Mouse (Mus musculus) testis, adult 2 months (tissue): ENCODE data around the gene Ces4a. TPM values are rescaled to one million over a fixed set of nuclear protein-coding genes. Genes with fewer than 3 reads are reported as not detected.
A peak's percentile ranks its signal among the peaks of the same experiment; 100 is the strongest.
"Not testable (repeated sequence)": the region's sequence is repeated elsewhere in the genome, so short reads cannot be mapped to it uniquely, and the experiment has no call there.

Source experiments
- H3K27ac ChIP-seq: fragments of 200-500 bp; 2 replicates; pipeline ENCODE4 v1.5.1; 2012; ENCODE audit warnings: low read depth, low read length; ENCODE audit not compliant: control insufficient read depth, insufficient read depth
- H3K27me3 ChIP-seq: fragments of 200-500 bp; 2 replicates; pipeline ENCODE4 v1.6.1; 2012; ENCODE audit warnings: mild to moderate bottlenecking, low read length, moderate library complexity; ENCODE audit not compliant: control insufficient read depth, insufficient read depth
- H3K36me3 ChIP-seq: fragments of 200-500 bp; 2 replicates; pipeline ENCODE4 v1.6.1; 2012; ENCODE audit warnings: mild to moderate bottlenecking, low read length; ENCODE audit not compliant: control insufficient read depth, insufficient read depth
- H3K4me1 ChIP-seq: fragments of 200-500 bp; 2 replicates; pipeline ENCODE4 v1.6.1; 2012; ENCODE audit warnings: low read length; ENCODE audit not compliant: control insufficient read depth, insufficient read depth
- H3K4me3 ChIP-seq: fragments of 200-500 bp; 2 replicates; pipeline ENCODE4 v1.5.1; 2012; ENCODE audit warnings: low read depth, mild to moderate bottlenecking, low read length, moderate library complexity, mixed read lengths; ENCODE audit not compliant: control insufficient read depth
- CTCF ChIP-seq: fragments of 200-500 bp; IDR thresholded peaks from 2 replicates; pipeline ENCODE4 v1.5.1; 2012; ENCODE audit warnings: low read depth, mild to moderate bottlenecking, inconsistent platforms, low read length, moderate library complexity; ENCODE audit not compliant: control insufficient read depth, insufficient read depth, insufficient replicate concordance
- POLR2A ChIP-seq: fragments of 200-500 bp; IDR thresholded peaks from 2 replicates; pipeline ENCODE4 v1.6.1; 2012; ENCODE audit warnings: low read depth, mild to moderate bottlenecking, inconsistent platforms, low read length, moderate library complexity; ENCODE audit not compliant: control insufficient read depth
- polyA plus RNA-seq: library from polyadenylated mRNA; depleted of rRNA; stranded (reverse); fragments of >200 nt; gene quantifications from 2 replicates; pipeline ENCODE4 v1.2.3, GENCODE M21; 2012; rRNA removed

The Ces4a gene
- polyA plus RNA-seq, 1 experiment, result 0.19 TPM

- TF ChIP-seq CTCF, result no peak
- peak; percentile 11; the same call in 1 of the 2 replicates for TF ChIP-seq POLR2A
- H3K36me3 ChIP-seq, result no peaks in the 10 kb centered on the region
- H3K4me3 ChIP-seq, result peak overlapping the region; percentile 98
- no peaks in the 10 kb centered on the region for H3K27me3 ChIP-seq
- peak overlapping the region; percentile 95 for H3K27ac ChIP-seq
- H3K4me1 ChIP-seq, result peaks cover 2% of the 10 kb centered on the region
Measured at GRCm38 (mm10) chr8:105171116-105172002, 39.8 kb downstream of the Ces4a start.

GRCm38 (mm10) chr8:105172003-105172362 lies 40.4 kb downstream of the Ces4a start:
- Histone ChIP-seq H3K27me3 (no peaks in the 10 kb centered on the region), H3K36me3 (no peaks in the 10 kb centered on the region), H3K4me3 (no peak overlapping the region; the same call in 1 of the 2 replicates), H3K27ac (no peak overlapping the region), H3K4me1 (peaks cover 2% of the 10 kb centered on the region)
- TF ChIP-seq POLR2A (no peak), CTCF (no peak)

GRCm38 (mm10) chr8:105175287-105175686 lies 43.7 kb downstream of the Ces4a start:
- H3K36me3 ChIP-seq, H3K27ac ChIP-seq, H3K4me1 ChIP-seq, H3K27me3 ChIP-seq, H3K4me3 ChIP-seq: not testable (repeated sequence)

DNA sequence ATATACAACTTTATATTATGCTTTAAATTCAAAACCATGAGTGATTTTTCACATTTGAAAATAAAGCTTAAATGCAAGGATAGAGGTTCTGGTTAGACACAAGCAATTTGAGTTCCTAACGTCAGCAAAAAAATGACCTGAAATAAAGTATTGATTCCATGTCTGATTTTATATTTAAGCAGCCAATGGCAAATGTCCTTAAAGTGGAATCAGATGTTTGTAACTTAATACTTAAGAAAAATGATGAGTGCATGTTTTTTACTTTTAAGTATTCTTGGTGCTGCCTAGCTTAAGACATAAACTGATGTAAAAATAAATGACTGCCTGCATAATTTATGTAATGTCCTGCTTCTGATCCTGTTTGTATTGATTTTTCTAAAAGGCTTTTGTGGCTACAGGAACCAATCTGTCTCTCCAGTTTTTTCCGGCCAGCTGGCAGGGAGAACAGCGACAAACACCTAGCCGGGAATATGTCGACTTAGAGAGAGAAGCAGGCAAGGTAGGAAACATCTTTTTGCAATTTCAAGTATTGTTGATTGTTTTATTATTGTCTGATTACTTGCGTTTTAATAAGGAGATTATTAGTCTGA lies 46.7 kb downstream of the Ces4a start:
- Histone ChIP-seq H3K27ac (no peak overlapping the region), H3K27me3 (no peaks in the 10 kb centered on the region), H3K36me3 (no peaks in the 10 kb centered on the region; the same call in 1 of the 2 replicates), H3K4me3 (no peak overlapping the region), H3K4me1 (no peaks in the 10 kb centered on the region)
- no peak for TF ChIP-seq POLR2A
- no peak for TF ChIP-seq CTCF

- no peaks in the 10 kb centered on the region for H3K4me1 ChIP-seq
- TF ChIP-seq CTCF (no peak), POLR2A (no peak)
- H3K27me3 ChIP-seq, result no peaks in the 10 kb centered on the region
- H3K27ac ChIP-seq, result no peak overlapping the region
- no peaks in the 10 kb centered on the region; the same call in 1 of the 2 replicates for H3K36me3 ChIP-seq
- H3K4me3 ChIP-seq, result no peak overlapping the region
Measured at GRCm38 (mm10) chr8:105182201-105182600, 50.6 kb downstream of the Ces4a start.

- no peaks in the 10 kb centered on the region; the same call in 1 of the 2 replicates for H3K36me3 ChIP-seq
- no peaks in the 10 kb centered on the region for H3K27me3 ChIP-seq
- TF ChIP-seq CTCF, result no peak
- TF ChIP-seq POLR2A, result no peak
- no peak overlapping the region for H3K27ac ChIP-seq
- H3K4me1 ChIP-seq, result no peaks in the 10 kb centered on the region
- H3K4me3 ChIP-seq, result no peak overlapping the region
Measured at GRCm38 (mm10) chr8:105186467-105187005, 54.9 kb downstream of the Ces4a start.

DNA sequence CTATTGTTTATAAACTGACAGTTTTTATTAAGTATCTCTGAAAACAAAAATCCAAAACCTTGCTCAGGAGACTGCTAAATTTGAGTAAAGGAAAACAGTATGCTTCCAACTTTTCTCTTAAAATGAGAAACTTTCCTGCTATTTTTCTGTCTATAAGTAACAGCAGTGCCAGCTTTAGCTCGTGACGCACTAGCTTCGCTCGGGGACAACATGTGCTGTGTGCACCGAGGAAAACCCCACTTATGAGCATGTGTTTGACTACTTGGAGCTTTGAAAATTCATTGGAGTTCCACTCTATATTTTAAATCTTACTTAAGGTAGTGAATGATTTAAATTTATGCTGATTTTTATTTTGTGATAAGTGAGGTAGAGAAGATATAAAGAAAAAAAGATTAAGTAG lies 60.6 kb downstream of the Ces4a start:
- Histone ChIP-seq H3K4me3 (no peak overlapping the region), H3K36me3 (no peaks in the 10 kb centered on the region), H3K27me3 (no peaks in the 10 kb centered on the region), H3K4me1 (no peaks in the 10 kb centered on the region), H3K27ac (no peak overlapping the region)
- TF ChIP-seq POLR2A (no peak), CTCF (no peak)

Other genes starting within 250 kb of the Ces4a start
- gene Ces2e, start 205.5 kb upstream of the Ces4a start, polyA plus RNA-seq, result 0.37 and 0.38 TPM in 2 replicates
- gene Ces2f, start 184.4 kb upstream of the Ces4a start, polyA plus RNA-seq, result 0.01 TPM in 1 of 2 replicates, not detected in the other
- 0.70 and 0.88 TPM in 2 replicates for gene Ces2g, start 170.1 kb upstream of the Ces4a start, polyA plus RNA-seq
- 0.36 and 0.75 TPM in 2 replicates for gene Ces2h, start 130.9 kb upstream of the Ces4a start, polyA plus RNA-seq
- gene Ces3a, start 83.2 kb upstream of the Ces4a start, polyA plus RNA-seq, result 0.58 and 0.93 TPM in 2 replicates
- 0.14 and 0.17 TPM in 2 replicates for gene Ces3b, start 48.0 kb upstream of the Ces4a start, polyA plus RNA-seq
- 7.0 and 7.7 TPM in 2 replicates for gene Cbfb, start 38.9 kb downstream of the Ces4a start, polyA plus RNA-seq
- gene D230025D16Rik, start 93.3 kb downstream of the Ces4a start, polyA plus RNA-seq, result 6.4 and 7.8 TPM in 2 replicates
- gene B3gnt9, start 123.4 kb downstream of the Ces4a start, polyA plus RNA-seq, result 6.8 and 7.0 TPM in 2 replicates
- 2.4 TPM in 2 replicates for gene Tradd, start 132.8 kb downstream of the Ces4a start, polyA plus RNA-seq
- 0.51 and 0.55 TPM in 2 replicates for gene Fbxl8, start 132.8 kb downstream of the Ces4a start, polyA plus RNA-seq
- gene Hsf4, start 138.0 kb downstream of the Ces4a start, polyA plus RNA-seq, result 0.09 and 0.20 TPM in 2 replicates
- gene Nol3, start 144.3 kb downstream of the Ces4a start, polyA plus RNA-seq, result 0.09 and 0.11 TPM in 2 replicates
- 78.2 and 90.9 TPM in 2 replicates for gene 4931428F04Rik, start 158.1 kb downstream of the Ces4a start, polyA plus RNA-seq
- gene Exoc3l, start 164.3 kb downstream of the Ces4a start, polyA plus RNA-seq, result 28.2 and 28.5 TPM in 2 replicates
- gene E2f4, start 165.9 kb downstream of the Ces4a start, polyA plus RNA-seq, result 64.1 and 67.7 TPM in 2 replicates
- gene Elmo3, start 173.8 kb downstream of the Ces4a start, polyA plus RNA-seq, result 3.5 and 5.0 TPM in 2 replicates
- gene Lrrc29, start 194.5 kb downstream of the Ces4a start, polyA plus RNA-seq, result 117 and 127 TPM in 2 replicates
- 31.4 and 32.4 TPM in 2 replicates for gene Tmem208, start 194.6 kb downstream of the Ces4a start, polyA plus RNA-seq
- gene Fhod1, start 216.2 kb downstream of the Ces4a start, polyA plus RNA-seq, result 17.9 TPM in 2 replicates
- 33.5 and 35.4 TPM in 2 replicates for gene Slc9a5, start 217.0 kb downstream of the Ces4a start, polyA plus RNA-seq
- gene Plekhg4, start 241.5 kb downstream of the Ces4a start, polyA plus RNA-seq, result 23.0 and 24.2 TPM in 2 replicates